Mouse (Mus musculus) myocyte (in vitro differentiated cells): ENCODE results near the gene Ptcd1. TPM values are rescaled to one million over a fixed set of nuclear protein-coding genes. Genes with fewer than 3 reads are reported as not detected.

Experiments
- H3K27me3 ChIP-seq: one replicate; pipeline ENCODE4 v1.6.1; 2011; ENCODE audit not compliant: control insufficient read depth, insufficient read depth, insufficient read length
- H3K36me3 ChIP-seq: one replicate; pipeline ENCODE4 v1.6.1; 2011; ENCODE audit not compliant: control insufficient read depth, insufficient read depth
- H3K4me2 ChIP-seq: one replicate; pipeline ENCODE4 v1.6.1; 2011; ENCODE audit warnings: low read depth, control low read depth
- H3K4me3 ChIP-seq: one replicate; pipeline ENCODE4 v1.5.1; 2011; ENCODE audit warnings: mild to moderate bottlenecking, control low read depth, moderate library complexity
- H3K79me2 ChIP-seq: one replicate; pipeline ENCODE4 v1.6.1; 2011; ENCODE audit not compliant: control insufficient read depth, insufficient read depth
- H3ac ChIP-seq: one replicate; pipeline ENCODE4 v1.6.1; 2011; ENCODE audit not compliant: control insufficient read depth, insufficient read length
- CEBPB ChIP-seq: IDR thresholded peaks from 2 replicates; pipeline ENCODE4 v1.6.1; 2011; ENCODE audit warnings: mild to moderate bottlenecking, moderate library complexity; ENCODE audit not compliant: poor library complexity, insufficient read depth, severe bottlenecking
- E2F4 ChIP-seq: IDR thresholded peaks from one replicate; pipeline ENCODE4 v1.6.1; 2011; ENCODE audit warnings: mild to moderate bottlenecking, control low read depth, moderate library complexity; ENCODE audit not compliant: insufficient read depth
- MAX ChIP-seq: IDR thresholded peaks from one replicate; pipeline ENCODE4 v1.6.1; 2011; ENCODE audit warnings: low read depth, mild to moderate bottlenecking, control low read depth
- MYOD1 ChIP-seq, 3 experiments: IDR thresholded peaks; one replicate each; pipeline ENCODE4 v1.6.1; 2011; ENCODE audit warnings: control low read depth in 2 of 3, low read depth in 2 of 3, mild to moderate bottlenecking in 2 of 3, moderate library complexity in 1 of 3; ENCODE audit not compliant: insufficient read length in 2 of 3, control insufficient read depth in 1 of 3
- MYOG ChIP-seq, 3 experiments: IDR thresholded peaks; one replicate each; pipeline ENCODE4 v1.6.1; 2011; ENCODE audit warnings: control low read depth in 2 of 3, low read depth in 2 of 3, mild to moderate bottlenecking in 2 of 3; ENCODE audit not compliant: insufficient read length in 2 of 3, control insufficient read depth in 1 of 3, insufficient read depth in 1 of 3
- POLR2A ChIP-seq: IDR thresholded peaks from one replicate; pipeline ENCODE4 v1.6.1; 2011; ENCODE audit warnings: low read depth, mild to moderate bottlenecking, control low read depth, moderate library complexity; ENCODE audit not compliant: insufficient read length
- POLR2AphosphoS2 ChIP-seq: IDR thresholded peaks from one replicate; pipeline ENCODE4 v1.6.1; 2011; ENCODE audit warnings: low read depth, control low read depth; ENCODE audit not compliant: insufficient read length
- REST ChIP-seq: IDR thresholded peaks from one replicate; pipeline ENCODE4 v1.6.1; 2011; ENCODE audit warnings: mild to moderate bottlenecking, control low read depth, moderate library complexity; ENCODE audit not compliant: insufficient read depth, insufficient read length
- SRF ChIP-seq: IDR thresholded peaks from one replicate; pipeline ENCODE4 v1.6.1; 2011; ENCODE audit warnings: low read depth; ENCODE audit not compliant: control insufficient read depth, insufficient read length
- TCF12 ChIP-seq: IDR thresholded peaks from one replicate; pipeline ENCODE4 v1.6.1; 2011; ENCODE audit warnings: mild to moderate bottlenecking, control low read depth; ENCODE audit not compliant: poor library complexity, insufficient read depth, severe bottlenecking
- TCF3 ChIP-seq: IDR thresholded peaks from one replicate; pipeline ENCODE4 v1.6.1; 2011; ENCODE audit warnings: low read depth, control low read depth; ENCODE audit not compliant: insufficient read length
- USF1 ChIP-seq: IDR thresholded peaks from one replicate; pipeline ENCODE4 v1.6.1; 2011; ENCODE audit warnings: low read depth, mild to moderate bottlenecking, control low read depth, moderate library complexity
- polyA plus RNA-seq: library from polyadenylated mRNA; unstranded; fragments of >200 nt; fragmentation: generic; extraction: Trizol; gene quantifications from one replicate; pipeline ENCODE4 v1.2.1, GENCODE M21; 2012; ENCODE audit warnings: missing spikeins

The Ptcd1 gene
- polyA plus RNA-seq, 1 experiment: 16.6 TPM

GRCm38 (mm10) chr5:145203936-145204691 lies 37.2 kb upstream of the Ptcd1 start, which contains the start of gene Zkscan5:
Zkscan5 (plus strand) TSS chr5:145204562.
- no peaks in the 10 kb centered on the region for H3K36me3 ChIP-seq
- H3K79me2 ChIP-seq: peaks cover 6% of the 10 kb centered on the region
- peak within 1 kb of the TSS; percentile 91 for H3K4me2 ChIP-seq
- no peaks in the 10 kb centered on the region for H3K27me3 ChIP-seq
- H3K4me3 ChIP-seq: peak within 1 kb of the TSS; percentile 44
- peak within 1 kb of the TSS; percentile 34 for H3ac ChIP-seq
- TF ChIP-seq USF1: no peak
- TF ChIP-seq E2F4: no peak
- no peak for TF ChIP-seq TCF12
- no peak for TF ChIP-seq MYOG (IDR thresholded peaks at IDR 0.05; ENCODE audit: control insufficient read depth in 1 of 3, insufficient read depth in 1 of 3, insufficient read length in 2 of 3, low read depth in 2 of 3)
- TF ChIP-seq MYOD1 (IDR thresholded peaks at IDR 0.05; ENCODE audit: control insufficient read depth in 1 of 3, insufficient read length in 2 of 3, low read depth in 2 of 3): no peak
- TF ChIP-seq MAX: no peak
- peak; percentile 60 for TF ChIP-seq POLR2AphosphoS2
- no peak for TF ChIP-seq CEBPB
- TF ChIP-seq POLR2A: peak; percentile 41
- peak; percentile 40 for TF ChIP-seq SRF
- TF ChIP-seq REST: no peak
- no peak for TF ChIP-seq TCF3

GRCm38 (mm10) chr5:145202446-145202845 lies 35.5 kb upstream of the Ptcd1 start:
- no peak for TF ChIP-seq POLR2AphosphoS2
- TF ChIP-seq MYOG (IDR thresholded peaks at IDR 0.05; ENCODE audit: control insufficient read depth in 1 of 3, insufficient read depth in 1 of 3, insufficient read length in 2 of 3, low read depth in 2 of 3): no peak
- no peak for TF ChIP-seq CEBPB
- TF ChIP-seq MYOD1 (IDR thresholded peaks at IDR 0.05; ENCODE audit: control insufficient read depth in 1 of 3, insufficient read length in 2 of 3, low read depth in 2 of 3): no peak
- H3K4me3 ChIP-seq: no peak overlapping the region
- no peak overlapping the region for H3K4me2 ChIP-seq
- peaks cover 6% of the 10 kb centered on the region for H3K79me2 ChIP-seq
- H3K36me3 ChIP-seq: no peaks in the 10 kb centered on the region
- no peak overlapping the region for H3ac ChIP-seq
- H3K27me3 ChIP-seq: no peaks in the 10 kb centered on the region

GRCm38 (mm10) chr5:145201321-145201991 lies 34.5 kb upstream of the Ptcd1 start, which contains the start of gene Zkscan14:
Zkscan14 (minus strand) TSS chr5:145201868.
- H3K79me2 ChIP-seq: peaks cover 6% of the 10 kb centered on the region
- H3K27me3 ChIP-seq: no peaks in the 10 kb centered on the region
- H3K36me3 ChIP-seq: no peaks in the 10 kb centered on the region
- peak within 1 kb of the TSS; percentile 77 for H3K4me2 ChIP-seq
- H3K4me3 ChIP-seq: peak within 1 kb of the TSS; percentile 65
- H3ac ChIP-seq: peak within 1 kb of the TSS; percentile 19
- TF ChIP-seq USF1: no peak
- TF ChIP-seq POLR2A: peak; percentile 45

GRCm38 (mm10) chr5:145200387-145200786 lies 33.5 kb upstream of the Ptcd1 start:
- peak overlapping the region; percentile 65 for H3K4me3 ChIP-seq

GRCm38 (mm10) chr5:145191962-145192361 lies 25.1 kb upstream of the Ptcd1 start, which contains the start of gene Atp5j2:
Atp5j2 (minus strand) TSS chr5:145192062.
- peak within 1 kb of the TSS; percentile 34 for H3ac ChIP-seq
- H3K4me2 ChIP-seq: peak within 1 kb of the TSS; percentile 96
- peaks cover 44% of the 10 kb centered on the region for H3K79me2 ChIP-seq
- H3K4me3 ChIP-seq: peak within 1 kb of the TSS; percentile 96
- H3K36me3 ChIP-seq: peaks cover 9% of the 10 kb centered on the region
- TF ChIP-seq USF1 (no peak), TCF3 (no peak), TCF12 (no peak), POLR2AphosphoS2 (no peak), MAX (no peak), POLR2A (no peak), REST (no peak), MYOG (IDR thresholded peaks at IDR 0.05; ENCODE audit: control insufficient read depth in 1 of 3, insufficient read depth in 1 of 3, insufficient read length in 2 of 3, low read depth in 2 of 3) (no peak), MYOD1 (IDR thresholded peaks at IDR 0.05; ENCODE audit: control insufficient read depth in 1 of 3, insufficient read length in 2 of 3, low read depth in 2 of 3) (no peak), CEBPB (no peak), E2F4 (no peak), SRF (no peak)
- H3K27me3 ChIP-seq: no peaks in the 10 kb centered on the region

More at GRCm38 (mm10) chr5:145200387-145200786, 33.5 kb upstream of the Ptcd1 start:
- Histone ChIP-seq H3K79me2 (no peaks in the 10 kb centered on the region), H3ac (no peak overlapping the region), H3K4me2 (peak overlapping the region; percentile 77), H3K36me3 (peaks cover 3% of the 10 kb centered on the region), H3K27me3 (no peaks in the 10 kb centered on the region)
- TF ChIP-seq E2F4 (no peak), MAX (no peak), CEBPB (no peak), TCF3 (no peak), SRF (no peak), POLR2A (no peak)
